ENCODE assay signal across 8 mouse cellular contexts in genomic region chr8:70509281-70509952, GRCm38 (mm10). TPM values are rescaled to one million over a fixed set of nuclear protein-coding genes. Genes with fewer than 3 reads are reported as not detected.
DNase-seq lines count a peak whose midpoint lies in the region; ATAC-seq and TF ChIP-seq lines count a peak whose summit lies in the region.

No protein-coding gene starts in this region.

- TF ChIP-seq CTCF in G1E (IDR thresholded peaks at IDR 0.05; ENCODE audit: low read depth, low read length), result no peak

- peak overlapping the region; percentile 72 for H3K4me2 ChIP-seq in heart, embryonic 16.5 days (ENCODE audit: low read depth, low read length)

- peak overlapping the region; percentile 99 for H3K9ac ChIP-seq in heart, embryonic 16.5 days (ENCODE audit: low read length)

- peaks cover 61% of the 10 kb centered on the region for H3K79me2 ChIP-seq in macrophage (ENCODE audit: inconsistent target)

- H3K4me1 ChIP-seq in heart, embryonic 16.5 days (ENCODE audit: control insufficient read depth, insufficient read depth, low read length), result peaks cover 25% of the 10 kb centered on the region
- H3K4me1 ChIP-seq in G1E (ENCODE audit: insufficient read depth, low read depth, low read length), result peaks cover 69% of the 10 kb centered on the region
- peaks cover 54% of the 10 kb centered on the region for H3K4me1 ChIP-seq in hindbrain, embryonic 10.5 days (replicated peaks)

- H3K9me3 ChIP-seq in heart, embryonic 16.5 days (replicated peaks; ENCODE audit: control insufficient read depth, low read length), result no peaks in the 10 kb centered on the region
- H3K9me3 ChIP-seq in G1E (replicated peaks), result no peaks in the 10 kb centered on the region
- H3K9me3 ChIP-seq in hindbrain, embryonic 10.5 days, result no peaks in the 10 kb centered on the region

- ATAC-seq in heart, embryonic 16.5 days (replicated peaks; ENCODE audit: extremely low read depth, insufficient read depth, low FRiP score), result no peak
- no peak for ATAC-seq in G1E (ENCODE audit: extremely low read depth, insufficient number of reproducible peaks, low FRiP score, poor library complexity, severe bottlenecking)

- no peak for DNase-seq in heart, postnatal 4 days
- DNase-seq in G1E (ENCODE audit: low spot score), result no peak
- DNase-seq in hindbrain, embryonic 10.5 days (ENCODE audit: low spot score), result no peak
- no peak for DNase-seq in adrenal gland, adult 18-20 months (ENCODE audit: low spot score in 2 of 2)
- DNase-seq in retina, embryonic 14.5 days (ENCODE audit: low spot score), result no peak
- no peak for DNase-seq in layer of hippocampus, postnatal 10 days (ENCODE audit: low spot score in 2 of 2)

- peaks cover 17% of the 10 kb centered on the region for H3K36me3 ChIP-seq in heart, embryonic 16.5 days (ENCODE audit: control insufficient read depth, insufficient read depth)
- peaks cover 71% of the 10 kb centered on the region for H3K36me3 ChIP-seq in G1E (replicated peaks)
- peaks cover 56% of the 10 kb centered on the region for H3K36me3 ChIP-seq in hindbrain, embryonic 10.5 days
- peaks cover 23% of the 10 kb centered on the region for H3K36me3 ChIP-seq in macrophage (ENCODE audit: inconsistent target)

- 5% methylated on average over 25 of the region's 25 CpGs for WGBS in heart, embryonic 16.5 days
- 17% methylated on average over 25 of the region's 25 CpGs for WGBS in hindbrain, embryonic 10.5 days
- WGBS in macrophage (ENCODE audit: missing documents), result 11% methylated on average over 25 of the region's 25 CpGs

- H3K4me3 ChIP-seq in heart, embryonic 16.5 days (ENCODE audit: low read length), result peak overlapping the region; percentile 95
- H3K4me3 ChIP-seq in G1E (ENCODE audit: low read depth, low read length) (peak overlapping the region; percentile 92), macrophage (ENCODE audit: inconsistent target) (peak overlapping the region; percentile 93)
- H3K4me3 ChIP-seq in hindbrain, embryonic 10.5 days, result peak overlapping the region; percentile 92

- H3K27me3 ChIP-seq in heart, embryonic 16.5 days (ENCODE audit: control insufficient read depth, insufficient read depth, low read length), result no peaks in the 10 kb centered on the region
- H3K27me3 ChIP-seq in G1E (ENCODE audit: insufficient read depth, low read length), result no peaks in the 10 kb centered on the region
- H3K27me3 ChIP-seq in hindbrain, embryonic 10.5 days (ENCODE audit: insufficient read depth, poor library complexity, severe bottlenecking), result peaks cover 5% of the 10 kb centered on the region

- peak overlapping the region; percentile 97 for H3K27ac ChIP-seq in heart, embryonic 16.5 days (ENCODE audit: low read length)
- H3K27ac ChIP-seq in hindbrain, embryonic 10.5 days, result peak overlapping the region; percentile 97
- peak overlapping the region; percentile 58 for H3K27ac ChIP-seq in macrophage

RNA-seq across cellular contexts. Expression of gene Uba52, which starts 1.2 kb away (rescaled TPM):
- 691 and 770 TPM in 2 replicates for polyA plus RNA-seq in heart, embryonic 16.5 days (2015; fragmentation: Nextera tagmentation; extraction: Ambion mirVana)
- total RNA-seq in heart, postnatal 4 days (2021), result 1,000 to 10,000 TPM; 1,698 to 1,707 TPM
- total RNA-seq in G1E (2014; fragmentation: Nextera tagmentation) (4,646 and 5,141 TPM in 2 replicates), G1E (2017) (3,490 and 3,572 TPM in 2 replicates)
- polyA plus RNA-seq in G1E (2012) (592 and 1,322 TPM in 2 replicates), macrophage (2018) (907 to 1,116 TPM (median 1,045 TPM) in 3 replicates)
- polyA plus RNA-seq in hindbrain, embryonic 10.5 days (2016; fragmentation: Nextera tagmentation; extraction: Ambion mirVana), result 914 and 933 TPM in 2 replicates
- total RNA-seq in macrophage (2018; cell fraction: chromatin; rRNA removed), result 100 to 1,000 TPM in 1 of 26 experiments, 10 to 100 TPM in 25; 15.6 to 152 (median 42.1) TPM
- 1,000 to 10,000 TPM in 13 of 26 experiments, 100 to 1,000 TPM in 13; 668 to 1,500 (median 1,029) TPM for total RNA-seq in macrophage (2018; cell fraction: cytosol; rRNA removed)
- total RNA-seq in macrophage (2018; cell fraction: nucleus; rRNA removed), result 100 to 1,000 TPM in 21 of 26 experiments, 10 to 100 TPM in 5; 73.7 to 183 (median 129) TPM
- 1,000 to 10,000 TPM; 1,449 to 1,570 TPM for total RNA-seq in adrenal gland, adult 18-20 months (2021)
- 1,000 to 10,000 TPM in 1 of 2 experiments, 100 to 1,000 TPM in 1; 916 to 1,148 TPM for total RNA-seq in layer of hippocampus, postnatal 10 days (2021)

RNA-seq across cellular contexts. Expression of gene Rex1bd, which starts 2.9 kb away (rescaled TPM):
- polyA plus RNA-seq in heart, embryonic 16.5 days (2015; fragmentation: Nextera tagmentation; extraction: Ambion mirVana), result 122 and 129 TPM in 2 replicates
- total RNA-seq in heart, postnatal 4 days (2021), result 100 to 1,000 TPM in 1 of 2 experiments, 10 to 100 TPM in 1; 96.9 to 109 TPM
- total RNA-seq in G1E (2014; fragmentation: Nextera tagmentation), result 43.6 and 44.2 TPM in 2 replicates
- 86.9 and 94.9 TPM in 2 replicates for total RNA-seq in G1E (2017)
- 187 and 223 TPM in 2 replicates for polyA plus RNA-seq in G1E (2012)
- polyA plus RNA-seq in hindbrain, embryonic 10.5 days (2016; fragmentation: Nextera tagmentation; extraction: Ambion mirVana), result 131 and 148 TPM in 2 replicates
- 10 to 100 TPM in 18 of 26 experiments, 1 to 10 TPM in 8; 4.0 to 44.4 (median 19.7) TPM for total RNA-seq in macrophage (2018; cell fraction: chromatin; rRNA removed)
- total RNA-seq in macrophage (2018; cell fraction: cytosol; rRNA removed), result 100 to 1,000 TPM in 7 of 26 experiments, 10 to 100 TPM in 19; 62.5 to 111 (median 90.4) TPM
- total RNA-seq in macrophage (2018; cell fraction: nucleus; rRNA removed), result 10 to 100 TPM in 25 of 26 experiments, 1 to 10 TPM in 1; 7.9 to 67.7 (median 32.9) TPM
- 37.3 to 87.0 TPM (median 75.4 TPM) in 3 replicates for polyA plus RNA-seq in macrophage (2018)
- total RNA-seq in adrenal gland, adult 18-20 months (2021), result 100 to 1,000 TPM; 155 to 174 TPM
- 100 to 1,000 TPM in 1 of 2 experiments, 10 to 100 TPM in 1; 97.8 to 106 TPM for total RNA-seq in layer of hippocampus, postnatal 10 days (2021)

RNA-seq across cellular contexts. Expression of gene Crlf1, which starts 16.5 kb away (rescaled TPM):
- polyA plus RNA-seq in heart, embryonic 16.5 days (2015; fragmentation: Nextera tagmentation; extraction: Ambion mirVana), result 3.2 and 17.8 TPM in 2 replicates
- total RNA-seq in heart, postnatal 4 days (2021), result under 1 TPM in 1 of 2 experiments, not detected in 1; 0.55 TPM
- total RNA-seq in G1E (2014; fragmentation: Nextera tagmentation) (not detected in 2 replicates), G1E (2017) (not detected in 2 replicates)
- polyA plus RNA-seq in G1E (2012) (not detected in 2 replicates), macrophage (2018) (not detected in 3 replicates)
- 4.5 and 10.3 TPM in 2 replicates for polyA plus RNA-seq in hindbrain, embryonic 10.5 days (2016; fragmentation: Nextera tagmentation; extraction: Ambion mirVana)
- 1 to 10 TPM in 1 of 26 experiments, not detected in 25; 8.9 TPM for total RNA-seq in macrophage (2018; cell fraction: chromatin; rRNA removed)
- total RNA-seq in macrophage (2018; cell fraction: cytosol; rRNA removed), result not detected
- 1 to 10 TPM in 1 of 26 experiments, not detected in 25; 1.2 TPM for total RNA-seq in macrophage (2018; cell fraction: nucleus; rRNA removed)
- 1 to 10 TPM in 1 of 2 experiments, under 1 TPM in 1; 0.74 to 1.6 TPM for total RNA-seq in adrenal gland, adult 18-20 months (2021)
- total RNA-seq in layer of hippocampus, postnatal 10 days (2021), result 10 to 100 TPM; 21.3 to 22.0 TPM

RNA-seq across cellular contexts. Expression of gene Fkbp8, which starts 18.1 kb away (rescaled TPM):
- 273 and 275 TPM in 2 replicates for polyA plus RNA-seq in heart, embryonic 16.5 days (2015; fragmentation: Nextera tagmentation; extraction: Ambion mirVana)
- total RNA-seq in heart, postnatal 4 days (2021), result 100 to 1,000 TPM; 204 to 207 TPM
- total RNA-seq in G1E (2014; fragmentation: Nextera tagmentation), result 228 and 232 TPM in 2 replicates
- total RNA-seq in G1E (2017), result 206 and 221 TPM in 2 replicates
- 939 and 1,510 TPM in 2 replicates for polyA plus RNA-seq in G1E (2012)
- 311 and 360 TPM in 2 replicates for polyA plus RNA-seq in hindbrain, embryonic 10.5 days (2016; fragmentation: Nextera tagmentation; extraction: Ambion mirVana)
- 100 to 1,000 TPM; 130 to 375 (median 241) TPM for total RNA-seq in macrophage (2018; cell fraction: chromatin; rRNA removed)
- total RNA-seq in macrophage (2018; cell fraction: cytosol; rRNA removed), result 100 to 1,000 TPM; 162 to 236 (median 198) TPM
- total RNA-seq in macrophage (2018; cell fraction: nucleus; rRNA removed), result 100 to 1,000 TPM; 137 to 299 (median 210) TPM
- polyA plus RNA-seq in macrophage (2018), result 103 to 188 TPM (median 181 TPM) in 3 replicates
- total RNA-seq in adrenal gland, adult 18-20 months (2021), result 100 to 1,000 TPM; 257 to 332 TPM
- 100 to 1,000 TPM; 337 to 361 TPM for total RNA-seq in layer of hippocampus, postnatal 10 days (2021)

RNA-seq across cellular contexts. Expression of gene Kxd1, which starts 18.3 kb away (rescaled TPM):
- 74.4 and 77.6 TPM in 2 replicates for polyA plus RNA-seq in heart, embryonic 16.5 days (2015; fragmentation: Nextera tagmentation; extraction: Ambion mirVana)
- total RNA-seq in heart, postnatal 4 days (2021), result 10 to 100 TPM; 67.5 to 76.9 TPM
- total RNA-seq in G1E (2014; fragmentation: Nextera tagmentation), result 180 and 189 TPM in 2 replicates
- total RNA-seq in G1E (2017), result 47.5 and 50.9 TPM in 2 replicates
- 40.0 and 49.9 TPM in 2 replicates for polyA plus RNA-seq in G1E (2012)
- 54.3 and 57.7 TPM in 2 replicates for polyA plus RNA-seq in hindbrain, embryonic 10.5 days (2016; fragmentation: Nextera tagmentation; extraction: Ambion mirVana)
- total RNA-seq in macrophage (2018; cell fraction: chromatin; rRNA removed), result 10 to 100 TPM in 24 of 26 experiments, 1 to 10 TPM in 2; 8.3 to 50.5 (median 27.0) TPM
- total RNA-seq in macrophage (2018; cell fraction: cytosol; rRNA removed), result 10 to 100 TPM; 46.2 to 87.2 (median 60.2) TPM
- 10 to 100 TPM; 15.4 to 47.1 (median 25.6) TPM for total RNA-seq in macrophage (2018; cell fraction: nucleus; rRNA removed)
- 50.0 to 80.3 TPM (median 65.4 TPM) in 3 replicates for polyA plus RNA-seq in macrophage (2018)
- total RNA-seq in adrenal gland, adult 18-20 months (2021), result 10 to 100 TPM; 68.1 to 76.3 TPM
- total RNA-seq in layer of hippocampus, postnatal 10 days (2021), result 10 to 100 TPM; 33.1 to 35.3 TPM

Comparison
In these comparisons a context has a peak if more than half of its experiments do, and no peak if none do; other contexts are left out.
1. RNA of gene Crlf1, which starts 16.5 kb away (total RNA-seq): 21.3 to 22.0 TPM in layer of hippocampus, postnatal 10 days; 0.74 to 1.6 TPM in adrenal gland, adult 18-20 months, 0.55 TPM in heart, postnatal 4 days and not detected in G1E; every median in the first group is over 4 times any median in the second.
2. Peak in every context shown above with its lines, with median percentiles within 50 percentile points of each other: H3K27ac ChIP-seq and H3K4me3 ChIP-seq.